Mouse (Mus musculus): ENCODE data around the gene Nrde2. TPM values are rescaled to one million over a fixed set of nuclear protein-coding genes. Genes with fewer than 3 reads are reported as not detected.

The Nrde2 gene
- 10.1 TPM for polyA plus RNA-seq (2014; fragmentation: Illumina TruSeq; extraction: RNeasy Lipid Tissue Mini Kit (QIAGEN cat#74804); ENCODE audit: low read depth, low replicate concordance)

GRCm38 (mm10) chr12:100159261-100159975 lies at the start of gene Nrde2:
Nrde2 (minus strand) TSS chr12:100159653.

GRCm38 (mm10) chr12:100198967-100199660 lies 39.7 kb upstream of the Nrde2 start, which contains the start of gene Calm1:
Calm1 (plus strand) TSS chr12:100199435.

GRCm38 (mm10) chr12:100109986-100110696 lies 49.3 kb downstream of the Nrde2 start, which contains the start of gene Psmc1:
Psmc1 (plus strand) TSS chr12:100110154.

Other genes starting within 250 kb of the Nrde2 start
- gene Kcnk13, start 195.2 kb downstream of the Nrde2 start, polyA plus RNA-seq (2014; fragmentation: Illumina TruSeq; extraction: RNeasy Lipid Tissue Mini Kit (QIAGEN cat#74804); ENCODE audit: low read depth, low replicate concordance): 0.99 TPM
- gene Psmc1, start 49.5 kb downstream of the Nrde2 start, polyA plus RNA-seq (2014; fragmentation: Illumina TruSeq; extraction: RNeasy Lipid Tissue Mini Kit (QIAGEN cat#74804); ENCODE audit: low read depth, low replicate concordance): 115 TPM
- 314 TPM for gene Calm1, start 39.8 kb upstream of the Nrde2 start, polyA plus RNA-seq (2014; fragmentation: Illumina TruSeq; extraction: RNeasy Lipid Tissue Mini Kit (QIAGEN cat#74804); ENCODE audit: low read depth, low replicate concordance)